Mouse (Mus musculus) testis, adult 2 months (tissue): ENCODE results near the gene Tmem189.
A peak's percentile ranks its signal among the peaks of the same experiment; 100 is the strongest.

Experiments
- CTCF ChIP-seq: fragments of 200-500 bp; IDR thresholded peaks from 2 replicates; pipeline ENCODE4 v1.5.1; 2012; ENCODE audit warnings: low read depth, mild to moderate bottlenecking, inconsistent platforms, low read length, moderate library complexity; ENCODE audit not compliant: control insufficient read depth, insufficient read depth, insufficient replicate concordance
- POLR2A ChIP-seq: fragments of 200-500 bp; IDR thresholded peaks from 2 replicates; pipeline ENCODE4 v1.6.1; 2012; ENCODE audit warnings: low read depth, mild to moderate bottlenecking, inconsistent platforms, low read length, moderate library complexity; ENCODE audit not compliant: control insufficient read depth

DNA sequence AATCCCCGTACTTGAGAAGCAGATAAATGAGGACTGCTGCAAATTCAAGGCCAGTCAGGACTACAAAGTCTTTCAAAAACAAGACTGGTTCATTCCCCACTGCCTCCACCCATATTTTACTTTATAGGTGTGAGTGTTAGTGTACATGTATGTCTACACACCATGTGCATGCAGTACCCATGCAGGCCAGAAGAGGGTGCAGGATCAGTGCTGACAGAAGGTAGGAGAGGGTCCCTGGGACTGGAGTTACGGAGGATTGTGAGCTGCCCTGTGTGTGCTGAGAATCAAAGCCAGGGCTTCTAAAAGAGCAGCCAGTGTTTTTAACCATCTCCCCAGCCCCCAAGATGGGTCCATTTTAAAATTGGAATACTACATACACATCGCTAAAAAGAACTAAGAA is 49.3 kb downstream of the Tmem189 start:
- peak; percentile 60; the same call in 1 of the 2 replicates for TF ChIP-seq CTCF
- TF ChIP-seq POLR2A = no peak
